Mouse (Mus musculus) kidney, adult 9 months (tissue): ENCODE measurements around the gene Bach2.

Experiments used
- DNase-seq: peaks from one replicate; pipeline ENCODE4 v3.0.0; 2022

Bach2 gene

DNA sequence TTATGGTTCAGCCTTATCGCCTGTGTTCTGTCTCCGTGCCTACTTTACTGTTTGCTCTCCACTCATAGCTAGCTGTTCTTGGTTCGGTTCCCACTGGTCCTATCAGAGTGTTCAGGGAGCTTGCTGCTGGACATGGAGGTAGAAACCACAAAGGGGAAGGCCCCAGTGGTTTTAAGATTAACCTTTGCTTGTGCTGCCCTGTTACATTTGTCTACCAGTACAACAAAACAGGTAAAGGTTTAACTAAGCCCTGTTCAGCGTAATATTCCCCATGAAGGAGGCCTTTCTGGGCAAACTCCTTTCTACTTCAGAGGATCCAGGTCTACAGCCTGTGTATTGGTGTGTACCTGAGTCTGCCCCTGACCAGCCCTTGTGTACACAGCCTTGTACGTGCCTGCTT, 164.9 kb downstream of the Bach2 start:
- DNase-seq, result peak; percentile 70

DNA sequence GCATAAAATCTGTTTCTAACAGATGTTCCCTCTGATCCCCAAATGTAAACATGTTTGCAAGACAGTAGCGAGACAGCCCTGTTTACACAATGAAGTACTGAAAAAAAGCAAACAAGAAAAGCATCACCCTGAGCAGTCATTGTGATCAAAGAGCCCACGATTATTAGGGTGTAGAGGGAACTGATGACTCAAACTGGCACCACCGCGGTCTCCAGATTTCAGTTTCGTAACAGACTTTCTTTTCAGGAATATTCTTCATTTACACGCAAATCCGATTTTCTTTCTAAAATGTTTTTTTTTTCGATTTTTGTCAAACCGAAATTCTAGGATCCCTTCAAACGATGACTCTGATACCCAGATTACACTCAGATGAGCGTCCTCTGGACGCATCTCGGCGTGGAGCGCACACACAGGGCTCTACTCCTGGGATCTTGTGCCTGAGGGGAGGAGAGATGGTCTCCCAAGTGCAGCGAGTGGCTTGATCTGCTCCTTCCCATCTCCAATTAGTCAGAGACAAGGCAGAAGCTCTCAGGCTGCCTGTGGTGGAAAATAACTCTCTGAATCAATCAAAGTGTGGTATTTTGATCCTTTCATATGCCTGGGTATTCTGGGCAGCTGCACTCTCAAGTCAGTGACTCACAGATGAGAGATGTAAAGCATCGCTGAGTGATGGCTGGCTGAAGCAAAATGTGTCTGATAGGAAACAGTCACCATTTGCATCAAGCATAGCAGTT, 166.7 kb downstream of the Bach2 start:
- DNase-seq, result no peak

DNA sequence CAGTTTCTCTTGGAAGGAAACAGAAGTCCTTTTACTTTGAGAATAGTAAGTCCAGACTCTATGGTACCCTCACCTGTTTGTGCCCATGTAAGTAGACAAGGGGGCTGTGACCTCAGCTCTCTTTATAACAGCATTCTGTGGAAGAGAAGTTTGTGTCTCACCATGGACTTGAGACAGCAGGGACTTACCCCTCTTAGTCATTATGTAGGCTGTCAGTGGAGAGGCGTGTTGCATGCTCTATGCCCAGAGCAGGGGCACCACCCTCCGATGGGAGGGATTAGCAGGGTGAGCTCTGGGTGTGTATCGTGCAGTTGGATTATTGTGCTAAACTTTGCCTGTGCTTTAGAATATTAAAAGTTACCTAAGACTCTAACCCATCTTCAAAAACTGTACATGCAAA, 167.4 kb downstream of the Bach2 start:
- no peak for DNase-seq

DNA sequence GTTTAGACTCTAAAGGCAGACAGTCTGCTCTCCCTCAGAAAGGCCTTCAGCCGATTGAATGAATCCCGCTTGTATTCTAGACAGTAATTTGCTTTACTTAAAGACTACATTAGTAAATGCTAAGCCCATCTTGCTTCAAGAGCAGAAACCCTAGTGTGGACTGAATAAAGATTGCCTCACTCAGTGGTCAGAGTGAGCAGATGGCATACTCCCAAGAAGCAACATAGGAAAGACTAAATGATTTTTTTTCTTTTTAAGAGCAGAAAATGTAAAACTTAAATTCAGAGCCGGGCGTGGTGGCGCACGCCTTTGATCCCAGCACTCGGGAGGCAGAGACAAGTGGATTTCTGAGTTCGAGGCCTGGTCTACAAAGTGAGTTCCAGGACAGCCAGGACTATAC, 169.9 kb downstream of the Bach2 start:
- DNase-seq, result no peak

DNA sequence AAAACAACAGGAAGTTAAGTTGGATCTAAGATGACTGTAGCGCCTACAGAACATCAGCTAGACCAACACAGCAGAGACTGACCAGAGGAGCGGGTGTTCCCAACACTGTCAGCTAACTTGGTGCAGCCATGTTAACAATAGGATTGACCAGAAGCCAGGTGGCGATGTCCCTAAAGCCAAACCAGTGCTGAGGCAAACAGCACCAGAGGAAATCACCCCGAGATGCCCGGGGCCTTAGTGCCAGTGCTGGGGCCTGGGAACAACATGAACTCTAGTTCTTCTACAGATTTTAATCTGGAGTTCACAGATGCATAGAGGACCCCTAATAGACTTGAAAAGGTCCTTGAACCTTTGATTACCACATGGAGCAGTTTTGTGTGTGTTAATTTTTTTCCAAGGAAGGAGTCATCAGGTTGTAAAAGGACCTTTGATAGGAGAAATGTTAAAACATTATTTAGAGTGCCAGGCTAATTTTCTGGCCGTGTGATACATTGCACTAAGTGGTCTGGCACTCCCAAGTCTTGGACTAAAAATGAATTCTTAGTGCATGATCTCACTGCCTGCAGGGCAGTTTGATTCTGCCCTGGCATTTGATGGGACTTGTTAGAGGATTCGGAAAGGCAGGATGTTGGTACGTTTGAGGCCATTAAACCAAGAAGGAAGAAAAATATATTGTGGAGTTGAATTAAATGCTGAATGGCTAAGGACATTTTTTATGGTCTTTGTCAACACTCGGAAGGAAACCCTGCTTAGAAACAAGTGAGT, 170.7 kb downstream of the Bach2 start:
- DNase-seq, result peak; percentile 36

DNA sequence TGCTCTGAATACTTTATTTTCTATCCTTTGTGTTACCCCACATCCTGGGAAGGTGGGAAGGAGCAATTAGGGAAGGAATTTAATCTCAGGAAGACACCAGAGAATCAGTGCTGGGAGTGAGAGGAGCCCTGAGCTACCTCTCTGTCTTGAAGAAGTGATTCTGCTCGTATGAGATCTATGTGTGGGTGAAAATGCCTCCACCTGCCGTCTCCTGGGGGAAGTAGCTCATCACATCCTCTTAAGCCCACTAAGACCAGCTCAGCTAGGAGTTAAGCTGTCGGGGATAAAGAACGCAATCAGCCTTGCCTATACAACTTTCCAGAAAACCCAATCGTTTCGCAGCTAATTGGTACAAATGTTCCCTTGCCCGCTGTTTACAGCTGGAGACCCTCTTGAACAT, 174.5 kb downstream of the Bach2 start:
- DNase-seq, result no peak

DNA sequence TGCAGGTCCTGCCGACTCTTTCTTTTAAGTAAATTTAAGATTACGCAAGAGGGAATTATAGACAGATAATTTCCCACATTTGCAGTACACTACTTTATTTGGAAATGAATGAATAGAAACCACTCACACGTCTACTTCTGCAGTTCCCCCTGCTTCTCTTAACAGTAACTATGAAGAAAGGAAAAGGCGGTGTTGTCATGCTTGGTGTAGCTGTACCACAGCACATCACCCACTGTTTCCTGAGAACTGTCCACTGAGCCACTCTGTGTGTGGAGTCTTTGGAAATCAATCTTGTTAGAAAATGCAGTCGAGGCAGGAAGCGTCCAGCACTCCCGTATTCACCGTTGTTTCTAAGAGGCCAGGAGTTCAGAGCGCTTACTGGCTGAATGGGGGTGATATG, 174.9 kb downstream of the Bach2 start:
- no peak for DNase-seq

DNA sequence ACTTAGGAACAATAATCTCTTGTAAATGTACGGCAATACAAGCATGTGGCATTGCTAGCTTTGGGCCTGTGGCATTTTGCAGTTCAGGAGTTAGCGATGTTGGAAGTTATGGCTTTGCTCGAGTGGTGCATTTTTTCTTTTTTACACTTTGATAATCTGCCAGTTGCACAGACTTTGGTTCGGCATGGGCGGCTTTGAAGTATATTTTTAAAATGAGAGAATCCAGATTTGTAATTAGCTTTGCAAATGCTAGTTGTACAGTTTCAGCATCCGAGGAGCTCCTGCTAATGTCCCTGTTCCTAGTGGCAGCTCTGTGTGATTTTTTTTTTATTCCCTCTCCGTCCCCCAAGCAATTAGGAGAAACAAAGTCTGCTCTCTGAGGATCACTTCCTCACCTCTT, 176.4 kb downstream of the Bach2 start:
- DNase-seq, result no peak

DNA sequence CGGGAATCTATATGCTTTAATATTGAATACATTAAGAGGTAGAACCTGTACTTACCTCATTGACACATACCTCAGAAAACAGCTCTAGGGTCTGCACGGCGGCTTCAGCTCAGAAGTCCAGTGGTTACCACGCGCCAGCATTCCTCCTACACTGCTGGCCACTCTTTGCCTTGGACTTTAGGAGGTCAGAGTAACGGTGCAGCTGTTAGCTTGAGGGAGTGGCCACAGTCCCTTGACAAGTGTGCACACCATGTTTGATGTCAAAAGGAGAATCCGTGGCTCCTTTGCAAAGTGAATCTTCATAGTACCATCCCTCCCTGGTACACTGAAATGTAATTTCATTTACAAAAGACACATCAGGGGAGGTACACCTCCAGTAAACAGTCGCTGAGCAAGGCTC, 179.3 kb downstream of the Bach2 start:
- DNase-seq, result no peak

DNA sequence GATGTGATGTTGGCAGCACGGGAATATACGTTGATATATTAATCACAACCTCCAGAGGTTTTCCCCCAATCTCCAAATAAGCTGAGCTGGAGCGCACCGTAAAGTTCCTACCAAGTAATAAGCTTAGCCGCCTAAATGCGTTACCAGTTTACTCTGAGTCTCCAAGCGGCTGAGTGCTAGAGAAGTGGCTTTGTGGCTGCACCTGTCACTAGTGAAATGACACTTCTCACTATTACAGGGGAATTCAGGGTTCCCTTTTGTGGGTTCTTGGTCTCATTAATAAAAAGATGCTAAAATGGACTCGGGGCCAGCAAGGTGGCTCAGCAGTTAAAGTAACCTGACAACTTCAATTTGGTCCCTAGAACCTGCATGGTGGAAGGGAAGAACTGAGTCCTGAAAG, 183.0 kb downstream of the Bach2 start:
- no peak for DNase-seq

DNA sequence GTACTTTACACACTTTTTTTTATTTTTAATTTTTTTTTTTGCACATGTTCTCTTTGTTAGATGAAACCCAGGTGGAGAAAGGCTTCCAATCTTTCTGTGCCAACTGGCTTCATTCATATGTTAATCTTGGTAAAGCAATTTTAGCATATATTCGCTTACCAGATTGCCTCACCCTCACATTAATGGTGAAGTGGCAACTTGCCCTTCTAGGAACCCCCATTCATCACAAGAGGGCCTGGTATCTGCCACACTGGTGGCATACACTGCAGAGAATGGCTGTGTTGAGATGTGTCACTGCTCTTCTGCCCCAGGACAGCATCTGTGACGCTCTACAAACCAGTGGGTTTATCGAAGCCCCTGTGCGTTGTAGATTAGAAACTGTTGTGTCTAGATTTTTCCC, 183.8 kb downstream of the Bach2 start:
- no peak for DNase-seq

DNA sequence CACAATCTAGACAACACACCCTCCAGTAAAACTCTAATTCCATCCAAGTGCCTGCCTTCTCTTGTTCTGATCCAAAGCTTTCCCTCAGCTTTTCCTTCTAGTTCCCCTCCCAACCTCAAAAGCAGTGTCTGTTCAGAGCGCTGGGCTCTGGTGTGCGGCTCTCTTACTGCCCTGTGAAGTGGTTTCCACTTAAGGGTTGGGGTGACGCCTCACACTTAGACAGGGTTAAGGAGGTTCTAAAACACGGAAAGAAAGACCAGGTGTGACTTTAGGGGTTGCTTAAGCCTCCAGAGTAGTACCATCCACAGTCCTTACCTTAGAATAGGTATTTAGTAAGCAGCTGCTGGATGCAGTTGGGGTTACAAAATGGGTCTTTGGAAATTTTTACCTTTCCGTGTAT, 185.1 kb downstream of the Bach2 start:
- DNase-seq, result no peak

DNA sequence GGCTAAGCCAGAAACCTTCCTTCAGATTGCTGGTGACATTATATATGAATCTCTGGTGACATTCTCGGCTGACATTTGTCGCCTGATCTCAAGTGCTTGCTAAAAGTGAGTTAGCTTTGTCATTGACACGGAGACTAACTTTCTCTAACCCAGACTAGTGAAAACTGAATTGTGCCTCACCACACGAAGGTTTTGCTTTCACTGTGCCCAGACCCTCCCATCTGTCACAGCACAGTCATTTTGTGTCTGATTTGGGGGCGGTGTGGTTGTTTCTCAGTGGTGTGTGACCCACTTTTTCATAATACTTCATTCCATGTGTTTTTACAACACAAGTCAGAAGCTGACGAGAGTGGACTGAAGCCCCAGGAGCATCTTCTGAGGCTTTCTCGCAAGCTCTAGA, 185.8 kb downstream of the Bach2 start:
- DNase-seq, result no peak

DNA sequence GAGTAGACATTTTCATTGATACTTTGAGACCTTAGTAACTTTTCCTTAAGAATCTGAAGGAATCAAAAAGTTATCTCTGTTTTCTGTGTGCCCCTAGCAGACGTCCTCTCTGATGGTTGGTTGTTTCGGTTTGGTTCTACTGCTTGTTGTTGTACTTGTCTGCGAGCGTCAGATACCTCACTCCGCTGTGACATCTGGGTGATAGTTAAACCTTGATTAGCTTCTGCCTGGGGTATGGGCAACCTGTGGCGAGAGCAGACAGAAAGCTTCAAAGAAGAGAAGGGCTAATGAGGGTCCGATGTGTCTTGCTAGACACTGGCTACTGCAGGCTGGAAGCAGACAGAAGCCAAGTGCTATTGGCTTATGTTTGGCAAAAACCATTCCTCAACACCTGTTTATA, 186.5 kb downstream of the Bach2 start:
- no peak for DNase-seq

DNA sequence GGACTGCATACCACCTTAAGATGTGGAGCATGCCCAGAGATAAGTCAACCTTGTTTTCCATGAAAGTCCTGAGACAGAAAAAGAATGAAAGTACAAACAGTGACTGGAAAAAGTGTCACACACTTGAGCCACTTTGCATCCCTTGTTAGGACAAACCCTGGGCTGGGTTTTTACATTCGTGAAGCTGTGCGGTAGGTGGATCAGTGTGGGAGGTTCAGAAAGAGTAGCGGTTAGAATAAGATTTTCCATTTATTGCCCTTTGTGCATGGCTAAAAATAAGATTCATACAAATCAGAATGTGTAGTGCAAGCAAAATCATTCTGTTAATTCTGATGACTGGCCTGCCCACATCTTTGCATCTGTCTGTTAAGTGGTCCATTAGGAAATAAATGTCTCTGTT, 187.0 kb downstream of the Bach2 start:
- DNase-seq, result no peak

DNA sequence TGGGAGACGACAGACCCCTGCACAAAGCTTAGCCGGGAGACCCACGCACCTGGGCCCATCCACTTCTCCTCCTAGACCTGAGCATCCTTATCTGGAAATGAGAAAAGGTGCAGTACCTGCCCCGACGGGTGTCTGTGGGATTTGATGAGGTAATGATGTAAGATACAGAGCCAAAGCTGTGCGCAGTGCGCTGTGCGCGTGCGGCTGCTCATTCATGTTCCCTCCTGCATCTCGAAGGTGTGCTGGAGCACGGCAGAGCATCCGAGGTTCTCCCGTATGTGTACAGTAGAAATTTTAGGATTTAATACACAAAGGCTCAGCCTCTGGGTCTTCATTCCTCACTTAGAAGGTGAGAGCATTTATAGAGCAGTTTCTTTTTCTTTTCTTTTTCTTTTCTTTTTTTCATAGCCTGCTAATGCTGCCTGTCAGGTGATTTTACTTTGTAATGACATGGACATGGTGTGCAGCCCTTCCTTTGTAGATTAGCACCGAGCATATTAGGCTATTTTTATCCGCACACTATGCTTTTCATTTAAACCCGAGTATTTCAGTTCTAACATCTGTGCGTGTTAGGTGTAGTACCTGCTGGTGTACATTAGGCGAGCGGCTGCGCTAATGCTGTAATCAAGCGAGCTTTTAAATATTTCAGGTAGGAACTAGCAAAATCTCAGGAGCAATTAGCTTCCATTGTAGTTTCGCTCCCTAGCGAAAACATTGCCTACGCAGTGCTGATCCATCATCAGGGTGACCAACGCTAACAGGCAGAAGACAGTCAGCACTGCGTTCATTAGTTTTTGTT, 188.4 kb downstream of the Bach2 start:
- DNase-seq, result no peak

DNA sequence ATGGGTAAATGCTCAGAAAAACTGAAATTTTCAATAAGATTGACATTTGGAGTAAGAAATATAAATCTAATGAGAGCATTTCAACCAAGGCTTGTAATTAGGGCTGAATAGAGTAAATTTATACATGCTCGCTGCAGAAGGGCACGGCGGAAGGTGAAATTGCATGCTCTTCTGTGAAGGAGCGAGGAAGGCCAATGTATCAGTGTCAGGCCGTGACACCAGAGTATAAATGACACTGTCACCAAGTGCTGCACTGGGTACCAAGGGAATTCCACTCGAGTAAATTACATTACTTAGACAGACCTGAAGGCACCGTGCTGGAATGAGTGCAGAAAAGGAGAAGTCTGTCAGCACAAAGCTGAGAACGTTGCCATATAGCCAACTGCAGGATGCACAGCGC, 190.1 kb downstream of the Bach2 start:
- DNase-seq, result no peak

DNA sequence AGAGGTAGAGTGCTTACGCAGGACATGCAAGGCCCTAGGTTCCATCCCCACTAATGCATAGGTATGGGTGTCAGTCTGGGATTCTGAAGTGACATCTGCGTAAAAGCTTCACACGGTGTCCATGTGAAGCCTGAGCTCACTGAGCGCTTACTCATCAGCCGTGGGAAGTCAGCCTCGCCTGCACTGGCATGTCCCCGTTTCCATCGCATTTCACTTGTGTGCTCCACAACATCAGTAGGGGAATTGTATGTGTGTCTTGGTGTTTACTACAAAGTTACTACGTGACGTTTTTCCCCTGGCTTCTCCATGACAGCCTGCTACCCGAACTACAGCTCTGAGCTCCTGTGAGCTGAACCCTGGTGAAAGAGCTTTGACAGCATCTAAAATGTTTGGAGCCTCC, 191.5 kb downstream of the Bach2 start:
- DNase-seq, result no peak

DNA sequence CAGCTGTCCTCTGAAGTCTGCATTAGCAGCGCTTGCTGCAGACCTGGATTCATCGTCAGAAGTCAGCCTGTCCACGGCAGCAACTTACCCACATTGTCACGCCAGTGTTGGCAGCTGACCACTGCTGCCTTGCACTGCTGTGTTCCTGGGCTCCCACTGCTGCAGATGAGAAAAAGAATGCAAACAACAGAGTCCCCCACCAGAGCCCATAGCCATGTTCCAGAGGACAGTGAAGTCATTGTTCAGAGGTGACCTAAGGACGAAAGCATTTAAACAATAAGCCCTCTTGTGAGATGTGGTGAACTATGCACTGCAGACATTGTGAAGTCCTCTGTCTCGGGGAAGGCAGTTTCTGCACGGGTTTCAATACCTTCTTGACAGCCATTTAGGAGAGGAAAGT, 192.4 kb downstream of the Bach2 start:
- DNase-seq, result no peak

DNA sequence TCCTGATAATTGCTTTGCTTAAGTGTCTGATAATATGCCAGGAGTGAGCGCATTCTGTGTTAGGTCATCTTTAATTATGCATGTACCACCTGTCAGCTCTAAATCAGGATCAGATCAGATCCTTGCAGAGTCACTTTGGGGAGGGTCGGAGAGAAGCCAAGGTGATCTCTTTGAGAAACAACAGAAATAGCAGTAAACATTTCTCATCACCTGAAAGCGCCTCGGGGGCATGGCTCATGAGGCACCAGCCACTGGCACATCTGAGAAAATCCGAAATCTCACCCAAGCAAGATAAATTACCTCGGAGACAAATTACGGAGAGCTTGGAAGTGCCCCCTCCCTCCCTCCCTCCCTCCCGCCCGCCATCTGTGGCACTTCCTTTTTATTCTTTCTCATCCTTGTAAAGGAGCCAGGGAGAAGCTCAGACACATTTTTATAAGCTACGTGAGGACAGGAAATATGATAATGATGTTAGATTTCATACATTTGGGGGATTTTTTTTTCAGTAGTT, 193.7 kb downstream of the Bach2 start:
- no peak for DNase-seq

DNA sequence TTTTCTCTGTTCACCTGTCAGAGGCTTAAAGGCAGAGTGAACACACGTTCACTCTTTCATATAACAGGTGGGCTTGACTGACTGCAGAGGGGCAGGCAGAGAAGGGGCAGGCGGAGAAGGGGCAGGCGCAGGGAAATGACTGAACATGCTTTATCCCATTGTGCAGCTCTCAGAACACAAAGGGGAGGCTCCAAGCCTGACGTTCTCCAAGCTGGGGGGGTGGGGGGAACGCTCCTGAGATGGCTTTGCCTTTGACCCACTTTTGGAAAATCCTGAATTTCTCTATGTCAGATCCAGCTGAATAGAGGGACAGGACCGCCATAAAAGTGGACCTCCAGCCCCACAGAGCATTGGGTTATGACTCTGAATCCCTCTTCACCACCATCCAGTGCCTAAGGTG, 194.3 kb downstream of the Bach2 start:
- DNase-seq, result no peak

DNA sequence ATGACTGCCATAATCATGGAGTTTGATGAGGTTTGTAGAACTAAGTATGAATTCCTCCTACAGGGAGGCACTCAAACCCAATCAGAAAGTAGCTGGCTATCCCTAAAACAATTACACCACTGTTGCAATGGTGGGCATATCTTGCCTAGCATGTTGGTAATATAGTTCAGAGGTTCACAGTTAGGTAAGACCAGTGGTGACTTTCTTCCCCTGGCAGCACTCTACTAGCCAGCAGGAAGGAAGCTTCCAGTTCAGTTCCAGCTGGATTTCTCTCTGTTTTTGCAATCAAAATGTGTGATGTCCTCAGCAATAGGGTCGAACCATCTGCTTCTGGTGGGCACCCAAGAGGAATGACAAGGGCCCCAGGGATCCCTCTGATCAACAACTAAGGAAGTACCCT, 196.0 kb downstream of the Bach2 start:
- no peak for DNase-seq

DNA sequence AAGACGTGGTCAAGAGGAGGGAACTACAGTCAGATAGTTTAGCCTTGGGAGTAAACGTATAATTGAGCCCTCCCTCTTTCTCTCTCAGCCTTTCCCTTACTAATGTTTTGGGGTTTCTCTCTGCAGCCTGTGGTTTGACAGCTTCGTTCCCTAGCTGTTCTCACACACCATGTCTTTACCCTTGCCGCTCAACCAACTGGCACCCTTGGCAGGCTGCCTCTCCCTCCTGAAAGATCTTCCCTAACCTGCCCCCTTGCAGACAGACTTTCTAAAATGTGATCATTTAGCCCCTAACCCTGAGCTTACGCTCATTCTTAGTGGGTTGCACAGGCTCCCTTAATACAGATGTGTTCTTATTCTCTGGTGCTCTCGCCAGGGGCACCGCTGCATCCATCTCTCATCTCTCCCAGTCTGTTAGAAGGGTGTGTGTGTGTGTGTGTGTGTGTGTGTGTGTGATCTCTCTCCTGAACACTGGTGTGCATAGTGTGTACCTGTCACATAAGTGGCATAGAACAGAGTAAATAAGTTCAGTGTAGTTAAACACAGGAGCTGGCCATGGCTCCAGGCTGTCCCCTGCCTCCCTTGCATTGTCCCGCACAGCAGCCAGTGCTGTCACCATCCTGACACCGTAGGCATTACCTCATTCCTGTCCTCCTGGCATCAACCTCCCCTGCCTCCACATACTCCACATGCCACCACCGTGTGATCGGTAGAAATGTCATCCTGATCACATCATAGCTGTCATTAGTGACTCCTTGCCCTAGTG, 201.6 kb downstream of the Bach2 start:
- DNase-seq, result no peak
